Mouse (Mus musculus) kidney, embryonic 15.5 days (tissue): ENCODE results near the gene Pdpr. TPM values are rescaled to one million over a fixed set of nuclear protein-coding genes. Genes with fewer than 3 reads are reported as not detected.
"Not testable (repeated sequence)": the region's sequence is repeated elsewhere in the genome, so short reads cannot be mapped to it uniquely, and the experiment has no call there.

Source experiments
- ATAC-seq: fragments of 200-750 bp; cut with Nextera tagmentation; replicated peaks from 2 replicates; pipeline ENCODE4 v1.8.0; 2017; ENCODE audit warnings: moderate TSS enrichment; ENCODE audit not compliant: low FRiP score
- H3K27ac ChIP-seq: fragments of 300-500 bp; sonication (generic); 2 replicates; pipeline ENCODE4 v1.5.1; 2015; ENCODE audit warnings: mild to moderate bottlenecking, inconsistent platforms
- H3K27me3 ChIP-seq: fragments of 300-500 bp; sonication (generic); 2 replicates; pipeline ENCODE4 v1.6.1; 2015; ENCODE audit warnings: inconsistent platforms
- H3K36me3 ChIP-seq: fragments of 300-500 bp; sonication (generic); 2 replicates; pipeline ENCODE4 v1.6.1; 2015; ENCODE audit warnings: inconsistent platforms
- H3K4me1 ChIP-seq: fragments of 300-500 bp; sonication (generic); 2 replicates; pipeline ENCODE4 v1.6.1; 2015; ENCODE audit warnings: inconsistent platforms
- H3K4me2 ChIP-seq: fragments of 300-500 bp; sonication (generic); 2 replicates; pipeline ENCODE4 v1.6.1; 2015; ENCODE audit warnings: moderate library complexity, mild to moderate bottlenecking, inconsistent platforms
- H3K4me3 ChIP-seq: fragments of 300-500 bp; sonication (generic); replicated peaks from 2 replicates; pipeline ENCODE4 v1.5.1; 2015; ENCODE audit warnings: mild to moderate bottlenecking, inconsistent platforms
- H3K9ac ChIP-seq: fragments of 300-500 bp; sonication (generic); 2 replicates; pipeline ENCODE4 v1.6.1; 2015; ENCODE audit warnings: mild to moderate bottlenecking, inconsistent platforms
- H3K9me3 ChIP-seq: fragments of 300-500 bp; sonication (generic); replicated peaks from 2 replicates; pipeline ENCODE4 v1.6.1; 2016; ENCODE audit warnings: inconsistent platforms
- WGBS: fragments of 180-500 bp; shearing (Covaris S2); methylation state at CpG from one replicate; pipeline ENCODE4 v1.1.7; 2015; ENCODE audit warnings: mixed read lengths; 5-methylcytosine and 5-hydroxymethylcytosine counted together
- polyA plus RNA-seq: library from polyadenylated mRNA; unstranded; fragments of >200 nt; fragmentation: Nextera tagmentation; extraction: Ambion mirVana; gene quantifications from 2 replicates; pipeline ENCODE4 v1.2.1, GENCODE M21; 2015

Pdpr gene
- polyA plus RNA-seq, 1 experiment from 2014 or later = 10.9 TPM

- H3K9me3 ChIP-seq, H3K27me3 ChIP-seq, ATAC-seq, H3K4me2 ChIP-seq, H3K9ac ChIP-seq, H3K36me3 ChIP-seq, H3K4me3 ChIP-seq, H3K27ac ChIP-seq: not testable (repeated sequence)
- 85% methylated on average over 6 of the region's 6 CpGs for WGBS
- peaks cover 11% of the 10 kb centered on the region for H3K4me1 ChIP-seq
These were observed 2.1 kb upstream of the Pdpr start, which contains the start of gene Clec18a for GRCm38 (mm10) chr8:111092326-111092725. Gene Clec18a, minus strand, starts transcription at chr8:111092426.

- H3K36me3 ChIP-seq, H3K27me3 ChIP-seq, ATAC-seq, H3K9me3 ChIP-seq: not testable (repeated sequence)
- Histone ChIP-seq H3K27ac (peak overlapping the region; percentile 58), H3K9ac (peak overlapping the region; percentile 64), H3K4me3 (peak overlapping the region; percentile 70), H3K4me1 (peaks cover 11% of the 10 kb centered on the region), H3K4me2 (peak overlapping the region; percentile 88)
- under 1% methylated on average over 54 of the region's 69 CpGs for WGBS
These were observed 381 bp downstream of the Pdpr start for GRCm38 (mm10) chr8:111094719-111095302.

GRCm38 (mm10) chr8:111114891-111115290, 20.5 kb downstream of the Pdpr start:
- no peaks in the 10 kb centered on the region for H3K9me3 ChIP-seq
- no peaks in the 10 kb centered on the region for H3K27me3 ChIP-seq
- H3K4me2 ChIP-seq = no peak overlapping the region
- H3K36me3 ChIP-seq = peaks cover 78% of the 10 kb centered on the region
- H3K4me3 ChIP-seq = no peak overlapping the region
- WGBS = 94% methylated on average over 5 of the region's 5 CpGs
- H3K4me1 ChIP-seq = no peaks in the 10 kb centered on the region
- no peak overlapping the region for H3K27ac ChIP-seq
- H3K9ac ChIP-seq = no peak overlapping the region
- ATAC-seq = no peak

GRCm38 (mm10) chr8:111119481-111119880, 25.1 kb downstream of the Pdpr start:
- 96% methylated on average over 3 of the region's 3 CpGs for WGBS
- no peak for ATAC-seq
- H3K36me3 ChIP-seq = peaks cover 92% of the 10 kb centered on the region

GRCm38 (mm10) chr8:111130756-111131155, 36.3 kb downstream of the Pdpr start:
- H3K27me3 ChIP-seq = no peaks in the 10 kb centered on the region
- no peak overlapping the region for H3K4me3 ChIP-seq
- H3K9ac ChIP-seq = no peak overlapping the region
- H3K27ac ChIP-seq = no peak overlapping the region
- 88% methylated on average over 2 of the region's 2 CpGs for WGBS
- no peaks in the 10 kb centered on the region for H3K9me3 ChIP-seq
- H3K4me2 ChIP-seq = no peak overlapping the region
- no peak for ATAC-seq
- peaks cover 86% of the 10 kb centered on the region for H3K36me3 ChIP-seq
- no peaks in the 10 kb centered on the region for H3K4me1 ChIP-seq

More at GRCm38 (mm10) chr8:111119481-111119880, 25.1 kb downstream of the Pdpr start:
- H3K4me3 ChIP-seq = no peak overlapping the region
- H3K9me3 ChIP-seq = no peaks in the 10 kb centered on the region
- no peaks in the 10 kb centered on the region for H3K4me1 ChIP-seq
- no peak overlapping the region for H3K9ac ChIP-seq
- no peak overlapping the region for H3K4me2 ChIP-seq
- H3K27me3 ChIP-seq = no peaks in the 10 kb centered on the region
- H3K27ac ChIP-seq = no peak overlapping the region

- H3K9me3 ChIP-seq = no peaks in the 10 kb centered on the region
- H3K4me3 ChIP-seq = no peak overlapping the region
- peaks cover 22% of the 10 kb centered on the region for H3K36me3 ChIP-seq
- no peaks in the 10 kb centered on the region for H3K27me3 ChIP-seq
- no peak overlapping the region for H3K4me2 ChIP-seq
- ATAC-seq = no peak
- peaks cover 12% of the 10 kb centered on the region for H3K4me1 ChIP-seq
- no peak overlapping the region for H3K9ac ChIP-seq
- H3K27ac ChIP-seq = no peak overlapping the region
These were observed 48.1 kb downstream of the Pdpr start for GRCm38 (mm10) chr8:111142521-111142920.

- H3K27me3 ChIP-seq, H3K9me3 ChIP-seq, H3K36me3 ChIP-seq: not testable (repeated sequence)
- ATAC-seq = peak; percentile 71
- peak overlapping the region; percentile 77 for H3K9ac ChIP-seq
- under 1% methylated on average over 60 of the region's 63 CpGs for WGBS
- peaks cover 12% of the 10 kb centered on the region for H3K4me1 ChIP-seq
- peak overlapping the region; percentile 64; the same call in 1 of the 2 replicates for H3K27ac ChIP-seq
- peak overlapping the region; percentile 87 for H3K4me2 ChIP-seq
- H3K4me3 ChIP-seq = peak overlapping the region; percentile 77
These were observed 50.5 kb downstream of the Pdpr start for GRCm38 (mm10) chr8:111144901-111145459.

- H3K9ac ChIP-seq = peak overlapping the region; percentile 77
- under 1% methylated on average over 41 of the region's 74 CpGs for WGBS
These were observed 51.1 kb downstream of the Pdpr start for GRCm38 (mm10) chr8:111145460-111146012.

GRCm38 (mm10) chr8:111155721-111156436, 61.4 kb downstream of the Pdpr start:
- H3K9me3 ChIP-seq = no peaks in the 10 kb centered on the region
- H3K4me1 ChIP-seq = no peaks in the 10 kb centered on the region
- H3K27ac ChIP-seq = no peak overlapping the region
- ATAC-seq = no peak
- H3K36me3 ChIP-seq = peaks cover 78% of the 10 kb centered on the region
- 79% methylated on average over 8 of the region's 8 CpGs for WGBS
- H3K4me2 ChIP-seq = no peak overlapping the region
- H3K9ac ChIP-seq = no peak overlapping the region
- H3K4me3 ChIP-seq = no peak overlapping the region
- H3K27me3 ChIP-seq = no peaks in the 10 kb centered on the region

More at GRCm38 (mm10) chr8:111145460-111146012, 51.1 kb downstream of the Pdpr start:
- Histone ChIP-seq H3K4me2 (peak overlapping the region; percentile 87), H3K27ac (peak overlapping the region; percentile 70), H3K4me3 (peak overlapping the region; percentile 77), H3K4me1 (peaks cover 12% of the 10 kb centered on the region)
- not testable (repeated sequence) for H3K9me3 ChIP-seq, H3K27me3 ChIP-seq, H3K36me3 ChIP-seq
- peak; percentile 95 for ATAC-seq

GRCm38 (mm10) chr8:111157617-111158016, 63.2 kb downstream of the Pdpr start:
- no peak overlapping the region for H3K9ac ChIP-seq
- no peak overlapping the region for H3K4me3 ChIP-seq
- H3K4me1 ChIP-seq = no peaks in the 10 kb centered on the region
- peaks cover 94% of the 10 kb centered on the region for H3K36me3 ChIP-seq
- H3K4me2 ChIP-seq = no peak overlapping the region
- no peaks in the 10 kb centered on the region for H3K27me3 ChIP-seq
- no peak overlapping the region for H3K27ac ChIP-seq
- 47% methylated on average over 14 of the region's 14 CpGs for WGBS
- H3K9me3 ChIP-seq = no peaks in the 10 kb centered on the region
- ATAC-seq = peak; percentile 84; the same call in 1 of the 2 replicates

GRCm38 (mm10) chr8:111171661-111172060, 77.2 kb downstream of the Pdpr start:
- ATAC-seq = no peak
- WGBS = 84% methylated on average over 5 of the region's 5 CpGs
- Histone ChIP-seq H3K9ac (no peak overlapping the region), H3K4me2 (no peak overlapping the region), H3K4me1 (no peaks in the 10 kb centered on the region), H3K9me3 (no peaks in the 10 kb centered on the region), H3K27me3 (no peaks in the 10 kb centered on the region), H3K27ac (no peak overlapping the region), H3K36me3 (peaks cover 92% of the 10 kb centered on the region), H3K4me3 (no peak overlapping the region)

GRCm38 (mm10) chr8:111185472-111185947, 91.1 kb downstream of the Pdpr start:
- no peaks in the 10 kb centered on the region for H3K4me1 ChIP-seq
- no peaks in the 10 kb centered on the region for H3K9me3 ChIP-seq
- WGBS = 86% methylated on average over 4 of the region's 4 CpGs
- ATAC-seq = no peak
- H3K4me3 ChIP-seq = no peak overlapping the region
- no peak overlapping the region for H3K4me2 ChIP-seq
- peaks cover 75% of the 10 kb centered on the region for H3K36me3 ChIP-seq
- H3K27ac ChIP-seq = no peak overlapping the region
- no peaks in the 10 kb centered on the region for H3K27me3 ChIP-seq
- H3K9ac ChIP-seq = no peak overlapping the region
